Mouse (Mus musculus) megakaryocyte, embryonic 14.5 days (primary cell): Measurements from ENCODE around the gene Zfp568.

Experiments used
- FLI1 ChIP-seq: IDR thresholded peaks from 2 replicates; pipeline ENCODE4 v1.6.1; 2012; ENCODE audit warnings: low read length, inconsistent platforms, mixed read lengths
- GATA1 ChIP-seq: IDR thresholded peaks from 3 replicates; pipeline ENCODE4 v1.6.1; 2012; ENCODE audit warnings: mixed read lengths, low read length, inconsistent platforms, borderline replicate concordance

- TF ChIP-seq GATA1 (no peak), FLI1 (no peak)
Observed at GRCm38 (mm10) chr7:29980761-29981160, 3.0 kb upstream of the Zfp568 start.
